Mouse (Mus musculus) liver, embryonic 14.5 days (tissue): ENCODE measurements around the gene Dnah11.
"Not testable (repeated sequence)": the region's sequence is repeated elsewhere in the genome, so short reads cannot be mapped to it uniquely, and the experiment has no call there.

Experiments used
- CTCF ChIP-seq: IDR thresholded peaks from 2 replicates; pipeline ENCODE4 v1.5.1; 2016; ENCODE audit warnings: antibody characterized with exemption, low read depth, control low read depth
- EP300 ChIP-seq: IDR thresholded peaks from 2 replicates; pipeline ENCODE4 v1.6.1; 2016; ENCODE audit warnings: antibody characterized with exemption, low read depth

DNA sequence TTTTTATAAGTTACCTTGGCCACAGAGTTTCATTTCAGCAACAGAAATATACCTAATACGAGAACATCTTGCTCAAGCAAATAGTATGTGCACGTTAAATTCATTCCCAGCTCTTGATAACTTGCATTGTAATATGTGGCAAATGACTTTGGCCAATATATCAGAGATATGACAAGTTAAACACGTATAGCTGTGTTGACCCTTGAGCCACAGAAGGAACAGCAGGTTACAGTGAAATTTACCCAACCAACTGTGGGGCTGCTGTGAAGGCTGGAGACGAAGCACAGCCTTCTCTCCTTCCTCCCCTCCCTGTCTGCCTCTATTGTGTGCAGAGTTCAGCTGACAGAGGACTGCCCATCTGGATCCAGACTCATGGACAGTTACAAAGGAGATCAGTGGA lies 297.5 kb downstream of the Dnah11 start:
- not testable (repeated sequence) for TF ChIP-seq EP300, CTCF
